Mouse (Mus musculus): ENCODE data around the gene Csmd2.

DNA sequence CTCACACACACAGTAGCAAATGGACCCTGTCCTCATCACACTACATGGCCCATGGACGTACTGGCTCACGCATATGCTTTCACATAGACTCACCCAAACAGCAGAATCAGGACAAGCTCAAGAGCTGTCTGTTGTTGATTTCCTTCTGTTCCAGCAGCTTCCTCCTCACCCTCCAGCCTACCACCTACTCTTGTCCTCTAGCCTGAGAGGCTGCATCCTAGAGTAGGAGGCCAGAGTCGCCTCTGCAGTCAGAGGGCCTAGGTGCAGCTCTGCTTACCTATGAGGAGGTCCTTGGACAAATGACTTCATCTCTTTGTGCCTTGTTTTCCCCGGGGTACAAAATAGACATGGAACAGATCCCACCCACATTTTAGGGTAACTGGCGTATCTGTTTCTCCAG, 403.8 kb downstream of the Csmd2 start:
- TF ChIP-seq CTCF (IDR thresholded peaks at IDR 0.05; ENCODE audit: low read depth) (no peak), EP300 (optimal IDR thresholded peaks at IDR 0.05) (no peak)
